ENCODE assay signal across 17 mouse cellular contexts in the genomic region with DNA sequence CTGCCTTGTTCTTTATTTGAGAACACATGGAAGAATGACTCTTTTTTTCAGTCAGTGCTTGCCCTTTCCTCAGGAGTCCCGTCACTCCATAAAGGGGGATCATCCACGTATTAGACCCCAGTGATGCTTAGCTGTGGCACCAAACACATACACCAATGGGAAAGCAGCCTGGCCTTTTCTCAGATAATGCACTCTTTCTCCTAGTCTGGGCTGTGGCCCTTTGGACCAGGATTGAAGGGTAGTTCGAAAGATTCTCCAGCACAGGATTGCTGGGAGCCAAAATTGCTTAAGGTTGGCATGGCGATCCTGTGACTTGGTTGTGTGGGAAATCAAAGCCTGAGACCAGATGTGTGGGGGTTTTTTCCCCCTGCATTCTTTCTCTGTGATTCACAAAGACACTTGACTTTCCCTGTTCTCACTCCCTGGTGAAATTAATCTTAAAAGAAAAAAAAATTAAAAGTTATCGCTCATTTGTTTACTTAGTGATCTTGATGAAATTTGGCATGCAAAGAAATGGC.
DNase-seq lines count a peak whose midpoint lies in the region; ATAC-seq and TF ChIP-seq lines count a peak whose summit lies in the region.
"Had no signal": no experiment of that assay in that cellular context is flagged by ENCODE, and none has a peak within 500 bp of the region (broad histone marks: within the 10 kb centered on the region; RNA-seq: fewer than 3 reads in every experiment).

No protein-coding gene starts in this region.

- H3K4me2 ChIP-seq in forebrain, embryonic 12.5 days, result no peak overlapping the region
- no peak overlapping the region for H3K4me2 ChIP-seq in hindbrain, embryonic 15.5 days
- no peak overlapping the region for H3K4me2 ChIP-seq in midbrain, postnatal 0 days (ENCODE audit: low read depth, low read length, poor library complexity, severe bottlenecking)
- H3K4me2 ChIP-seq: embryonic facial prominence, embryonic 13.5 days; heart, embryonic 12.5 days; neural tube, embryonic 12.5 days had no signal

- no peaks in the 10 kb centered on the region for H3K36me3 ChIP-seq in embryonic facial prominence, embryonic 10.5 days (replicated peaks)
- peaks cover 5% of the 10 kb centered on the region; the same call in 1 of the 2 replicates for H3K36me3 ChIP-seq in forebrain, embryonic 12.5 days (replicated peaks)
- 0 out of 2 replicates have a peak, but pooled peaks cover 8% of the 10 kb centered on the region for H3K36me3 ChIP-seq in hindbrain, embryonic 15.5 days
- no peaks in the 10 kb centered on the region; the same call in 1 of the 2 replicates for H3K36me3 ChIP-seq in midbrain, postnatal 0 days (ENCODE audit: insufficient read depth, low read length)
- H3K36me3 ChIP-seq: embryonic facial prominence, embryonic 13.5 days; heart, embryonic 12.5 days had no signal

- WGBS in embryonic facial prominence, embryonic 10.5 days, result 35% methylated on average over 5 of the region's 5 CpGs
- 30% methylated on average over 5 of the region's 5 CpGs for WGBS in forebrain, embryonic 12.5 days
- WGBS in hindbrain, embryonic 15.5 days, result 15% methylated on average over 5 of the region's 5 CpGs
- 32% methylated on average over 5 of the region's 5 CpGs for WGBS in midbrain, postnatal 0 days

- no peak overlapping the region for H3K4me3 ChIP-seq in embryonic facial prominence, embryonic 10.5 days
- H3K4me3 ChIP-seq in forebrain, embryonic 12.5 days (replicated peaks), result no peak overlapping the region
- no peak overlapping the region for H3K4me3 ChIP-seq in hindbrain, embryonic 15.5 days
- no peak overlapping the region for H3K4me3 ChIP-seq in midbrain, postnatal 0 days (ENCODE audit: low read depth, low read length)
- H3K4me3 ChIP-seq: embryonic facial prominence, embryonic 13.5 days; heart, embryonic 12.5 days; neural tube, embryonic 12.5 days had no signal

- DNase-seq in embryonic facial prominence, embryonic 10.5 days (ENCODE audit: low spot score), result peak; percentile 17
- no peak for DNase-seq in midbrain, postnatal 0 days (ENCODE audit: low spot score)
- no peak for DNase-seq in thymus, adult 18-20 months
- no peak for DNase-seq in adrenal gland, postnatal 25 days
- DNase-seq: adrenal gland, adult 2 months; cerebellum, adult 9-10 months; kidney, adult 2 months; liver; lung, adult 2 months; right cerebral cortex, adult 18-20 months had no signal

- TF ChIP-seq CTCF in midbrain, postnatal 0 days (IDR thresholded peaks at IDR 0.05), result no peak

- peak overlapping the region; percentile 51 for H3K27ac ChIP-seq in embryonic facial prominence, embryonic 10.5 days (replicated peaks)
- peak overlapping the region; percentile 77 for H3K27ac ChIP-seq in forebrain, embryonic 12.5 days
- peak overlapping the region; percentile 76 for H3K27ac ChIP-seq in hindbrain, embryonic 15.5 days (replicated peaks)
- peak overlapping the region; percentile 47; the same call in 1 of the 2 replicates for H3K27ac ChIP-seq in midbrain, postnatal 0 days (ENCODE audit: low read depth, low read length)
- H3K27ac ChIP-seq: embryonic facial prominence, embryonic 13.5 days; neural tube, embryonic 12.5 days had no signal

- H3K9ac ChIP-seq in forebrain, embryonic 12.5 days, result no peak overlapping the region
- H3K9ac ChIP-seq in hindbrain, embryonic 15.5 days, result no peak overlapping the region
- no peak overlapping the region for H3K9ac ChIP-seq in midbrain, postnatal 0 days (replicated peaks; ENCODE audit: low read length, poor library complexity, severe bottlenecking)
- H3K9ac ChIP-seq: embryonic facial prominence, embryonic 13.5 days; heart, embryonic 12.5 days; neural tube, embryonic 12.5 days had no signal

- no peaks in the 10 kb centered on the region for H3K9me3 ChIP-seq in embryonic facial prominence, embryonic 10.5 days
- H3K9me3 ChIP-seq in forebrain, embryonic 12.5 days, result no peaks in the 10 kb centered on the region
- H3K9me3 ChIP-seq in hindbrain, embryonic 15.5 days, result no peaks in the 10 kb centered on the region
- H3K9me3 ChIP-seq in midbrain, postnatal 0 days (ENCODE audit: low read length), result no peaks in the 10 kb centered on the region
- H3K9me3 ChIP-seq: embryonic facial prominence, embryonic 13.5 days; heart, embryonic 12.5 days; neural tube, embryonic 12.5 days had no signal

- no peak for ATAC-seq in forebrain, embryonic 12.5 days (ENCODE audit: low FRiP score)
- ATAC-seq in hindbrain, embryonic 15.5 days (ENCODE audit: low FRiP score, low read depth), result no peak
- no peak for ATAC-seq in midbrain, postnatal 0 days (ENCODE audit: low FRiP score)
- ATAC-seq in activated CD4-positive, CD25-positive, alpha-beta regulatory T cell, adult 4 months, result no peak

- peaks cover 20% of the 10 kb centered on the region for H3K4me1 ChIP-seq in embryonic facial prominence, embryonic 10.5 days
- peaks cover 43% of the 10 kb centered on the region for H3K4me1 ChIP-seq in forebrain, embryonic 12.5 days
- H3K4me1 ChIP-seq in hindbrain, embryonic 15.5 days (replicated peaks), result peaks cover 39% of the 10 kb centered on the region
- peaks cover 9% of the 10 kb centered on the region; the same call in 1 of the 2 replicates for H3K4me1 ChIP-seq in midbrain, postnatal 0 days (ENCODE audit: insufficient read depth, low read length)

- H3K27me3 ChIP-seq in embryonic facial prominence, embryonic 10.5 days (replicated peaks; ENCODE audit: low read depth, poor library complexity, severe bottlenecking), result peaks cover 3% of the 10 kb centered on the region; the same call in 1 of the 2 replicates
- no peaks in the 10 kb centered on the region for H3K27me3 ChIP-seq in forebrain, embryonic 12.5 days
- H3K27me3 ChIP-seq in hindbrain, embryonic 15.5 days, result no peaks in the 10 kb centered on the region
- H3K27me3 ChIP-seq in midbrain, postnatal 0 days (ENCODE audit: insufficient read depth, low read length), result no peaks in the 10 kb centered on the region
- H3K27me3 ChIP-seq: CH12.LX; embryonic facial prominence, embryonic 13.5 days; heart, embryonic 12.5 days; neural tube, embryonic 12.5 days had no signal
